Mouse (Mus musculus): ENCODE data around the gene Foxd3.

GRCm38 (mm10) chr4:99683941-99684340, 27.8 kb downstream of the Foxd3 start:
- TF ChIP-seq CTCF (IDR thresholded peaks at IDR 0.05; ENCODE audit: low read depth) (no peak), EP300 (IDR thresholded peaks at IDR 0.05; ENCODE audit: low read depth) (no peak)

Measured in liver, postnatal 0 days (tissue).